Mouse (Mus musculus) forebrain, embryonic 10.5 days (tissue): Measurements from ENCODE around the gene Tnfrsf13b. TPM values are rescaled to one million over a fixed set of nuclear protein-coding genes. Genes with fewer than 3 reads are reported as not detected.
"Not testable (repeated sequence)": the region's sequence is repeated elsewhere in the genome, so short reads cannot be mapped to it uniquely, and the experiment has no call there.

Experiments used
- DNase-seq: peaks from one replicate; pipeline ENCODE4 v3.0.0-alpha.2; 2017; ENCODE audit warnings: low spot score; ENCODE audit errors: extremely low spot score
- H3K27ac ChIP-seq: fragments of 300-500 bp; sonication (generic); 2 replicates; pipeline ENCODE4 v1.5.1; 2016; ENCODE audit warnings: mild to moderate bottlenecking
- H3K27me3 ChIP-seq: fragments of 300-500 bp; sonication (generic); 2 replicates; pipeline ENCODE4 v1.6.1; 2016; ENCODE audit warnings: mild to moderate bottlenecking; ENCODE audit not compliant: poor library complexity, severe bottlenecking
- H3K36me3 ChIP-seq: fragments of 300-500 bp; sonication (generic); replicated peaks from 2 replicates; pipeline ENCODE4 v1.6.1; 2016; ENCODE audit warnings: mild to moderate bottlenecking, moderate library complexity
- H3K4me1 ChIP-seq: fragments of 300-500 bp; sonication (generic); 2 replicates; pipeline ENCODE4 v1.6.1; 2016
- H3K4me3 ChIP-seq: fragments of 300-500 bp; sonication (generic); 2 replicates; pipeline ENCODE4 v1.5.1; 2016; ENCODE audit warnings: mild to moderate bottlenecking, moderate library complexity
- H3K9me3 ChIP-seq: fragments of 300-500 bp; sonication (generic); 2 replicates; pipeline ENCODE4 v1.6.1; 2016; ENCODE audit warnings: mild to moderate bottlenecking, moderate library complexity
- WGBS: fragments of 180-500 bp; shearing (Covaris S2); methylation state at CpG from one replicate; pipeline ENCODE4 v1.1.7; 2016; 5-methylcytosine and 5-hydroxymethylcytosine counted together
- polyA plus RNA-seq: library from polyadenylated mRNA; unstranded; fragments of >200 nt; fragmentation: Nextera tagmentation; extraction: Ambion mirVana; gene quantifications from 2 replicates; pipeline ENCODE4 v1.2.1, GENCODE M21; 2016

Gene Tnfrsf13b
- polyA plus RNA-seq, 1 experiment from 2014 or later: 1.3 TPM

GRCm38 (mm10) chr11:61111472-61111871 is 15.1 kb upstream of the Tnfrsf13b start:
- Histone ChIP-seq H3K27ac (no peak overlapping the region), H3K9me3 (no peaks in the 10 kb centered on the region), H3K36me3 (no peaks in the 10 kb centered on the region), H3K4me1 (no peaks in the 10 kb centered on the region), H3K4me3 (no peak overlapping the region), H3K27me3 (no peaks in the 10 kb centered on the region)
- whole genome bisulfite sequencing: 93% methylated on average over 4 of the region's 4 CpGs
- no peak for DNase-seq

- DNase-seq: no peak
- WGBS: 85% methylated on average over 8 of the region's 8 CpGs
Observed at GRCm38 (mm10) chr11:61112323-61112995, 14.1 kb upstream of the Tnfrsf13b start.

GRCm38 (mm10) chr11:61116226-61116625 is 10.3 kb upstream of the Tnfrsf13b start:
- Histone ChIP-seq H3K9me3 (no peaks in the 10 kb centered on the region), H3K27ac (no peak overlapping the region), H3K36me3 (no peaks in the 10 kb centered on the region), H3K4me3 (no peak overlapping the region), H3K27me3 (no peaks in the 10 kb centered on the region), H3K4me1 (no peaks in the 10 kb centered on the region)
- DNase-seq: no peak
- 63% methylated on average over 8 of the region's 8 CpGs for WGBS

More at GRCm38 (mm10) chr11:61112323-61112995, 14.1 kb upstream of the Tnfrsf13b start:
- Histone ChIP-seq H3K9me3 (no peaks in the 10 kb centered on the region), H3K4me1 (no peaks in the 10 kb centered on the region), H3K27ac (no peak overlapping the region), H3K36me3 (no peaks in the 10 kb centered on the region), H3K4me3 (no peak overlapping the region), H3K27me3 (no peaks in the 10 kb centered on the region)

- Histone ChIP-seq H3K27me3 (no peaks in the 10 kb centered on the region), H3K4me1 (no peaks in the 10 kb centered on the region), H3K9me3 (no peaks in the 10 kb centered on the region), H3K27ac (no peak overlapping the region), H3K4me3 (no peak overlapping the region), H3K36me3 (no peaks in the 10 kb centered on the region)
- WGBS: 83% methylated on average over 3 of the region's 3 CpGs
- DNase-seq: no peak
Observed at GRCm38 (mm10) chr11:61119996-61120583, 6.5 kb upstream of the Tnfrsf13b start.

- WGBS: 90% methylated on average over 9 of the region's 9 CpGs
Observed at GRCm38 (mm10) chr11:61122283-61122768, 4.2 kb upstream of the Tnfrsf13b start.

GRCm38 (mm10) chr11:61122769-61123288 is 3.7 kb upstream of the Tnfrsf13b start:
- DNase-seq: no peak
- Histone ChIP-seq H3K27me3 (no peaks in the 10 kb centered on the region), H3K4me1 (no peaks in the 10 kb centered on the region), H3K9me3 (no peaks in the 10 kb centered on the region), H3K27ac (no peak overlapping the region), H3K4me3 (no peak overlapping the region), H3K36me3 (no peaks in the 10 kb centered on the region)
- 87% methylated on average over 8 of the region's 8 CpGs for WGBS

More at GRCm38 (mm10) chr11:61122283-61122768, 4.2 kb upstream of the Tnfrsf13b start:
- H3K9me3 ChIP-seq: no peaks in the 10 kb centered on the region
- DNase-seq: no peak
- no peak overlapping the region for H3K27ac ChIP-seq
- no peaks in the 10 kb centered on the region for H3K27me3 ChIP-seq
- H3K4me1 ChIP-seq: no peaks in the 10 kb centered on the region
- no peaks in the 10 kb centered on the region for H3K36me3 ChIP-seq
- H3K4me3 ChIP-seq: no peak overlapping the region

GRCm38 (mm10) chr11:61123886-61124285 is 2.7 kb upstream of the Tnfrsf13b start:
- Histone ChIP-seq H3K4me3 (no peak overlapping the region), H3K27ac (no peak overlapping the region), H3K4me1 (no peaks in the 10 kb centered on the region), H3K36me3 (no peaks in the 10 kb centered on the region), H3K9me3 (no peaks in the 10 kb centered on the region), H3K27me3 (no peaks in the 10 kb centered on the region)
- no peak for DNase-seq
- WGBS: 71% methylated on average over 3 of the region's 3 CpGs

- WGBS: 88% methylated on average over 5 of the region's 5 CpGs
- Histone ChIP-seq H3K27ac (no peak overlapping the region), H3K4me1 (no peaks in the 10 kb centered on the region), H3K36me3 (no peaks in the 10 kb centered on the region), H3K4me3 (no peak overlapping the region), H3K27me3 (no peaks in the 10 kb centered on the region), H3K9me3 (no peaks in the 10 kb centered on the region)
- no peak for DNase-seq
Observed at GRCm38 (mm10) chr11:61125970-61126369, 585 bp upstream of the Tnfrsf13b start.

GRCm38 (mm10) chr11:61127421-61128055 is 983 bp downstream of the Tnfrsf13b start:
- WGBS: 93% methylated on average over 8 of the region's 8 CpGs

GRCm38 (mm10) chr11:61129305-61129704 is 2.8 kb downstream of the Tnfrsf13b start:
- no peaks in the 10 kb centered on the region for H3K9me3 ChIP-seq
- 51% methylated on average over 10 of the region's 10 CpGs for WGBS
- no peaks in the 10 kb centered on the region for H3K4me1 ChIP-seq
- H3K36me3 ChIP-seq: no peaks in the 10 kb centered on the region
- no peak for DNase-seq
- H3K27me3 ChIP-seq: no peaks in the 10 kb centered on the region
- no peak overlapping the region for H3K4me3 ChIP-seq
- H3K27ac ChIP-seq: no peak overlapping the region

More at GRCm38 (mm10) chr11:61127421-61128055, 983 bp downstream of the Tnfrsf13b start:
- no peak overlapping the region for H3K4me3 ChIP-seq
- H3K9me3 ChIP-seq: no peaks in the 10 kb centered on the region
- no peak for DNase-seq
- H3K27ac ChIP-seq: no peak overlapping the region
- no peaks in the 10 kb centered on the region for H3K4me1 ChIP-seq
- H3K36me3 ChIP-seq: no peaks in the 10 kb centered on the region
- no peaks in the 10 kb centered on the region for H3K27me3 ChIP-seq

GRCm38 (mm10) chr11:61130646-61131045 is 4.1 kb downstream of the Tnfrsf13b start:
- DNase-seq, H3K4me3 ChIP-seq, H3K4me1 ChIP-seq, H3K27me3 ChIP-seq, H3K9me3 ChIP-seq, H3K27ac ChIP-seq, H3K36me3 ChIP-seq: not testable (repeated sequence)
- WGBS: 84% methylated on average over 4 of the region's 4 CpGs

GRCm38 (mm10) chr11:61132943-61133342 is 6.4 kb downstream of the Tnfrsf13b start:
- H3K4me1 ChIP-seq: no peaks in the 10 kb centered on the region
- no peaks in the 10 kb centered on the region for H3K9me3 ChIP-seq
- no peak for DNase-seq
- WGBS: 86% methylated on average over 2 of the region's 2 CpGs
- no peaks in the 10 kb centered on the region for H3K27me3 ChIP-seq
- no peak overlapping the region for H3K27ac ChIP-seq
- no peak overlapping the region for H3K4me3 ChIP-seq
- H3K36me3 ChIP-seq: no peaks in the 10 kb centered on the region

GRCm38 (mm10) chr11:61141693-61142092 is 15.1 kb downstream of the Tnfrsf13b start:
- Histone ChIP-seq H3K4me1 (peaks cover 12% of the 10 kb centered on the region), H3K36me3 (no peaks in the 10 kb centered on the region), H3K27ac (no peak overlapping the region), H3K4me3 (no peak overlapping the region), H3K27me3 (peaks cover 12% of the 10 kb centered on the region), H3K9me3 (no peaks in the 10 kb centered on the region)
- 75% methylated on average over 2 of the region's 2 CpGs for WGBS
- DNase-seq: no peak
